ENCODE assay signal across 21 mouse cellular contexts in genomic region chr10:16620804-16621559, GRCm38 (mm10).
DNase-seq lines count a peak whose midpoint lies in the region; ATAC-seq lines count a peak whose summit lies in the region.
"Had no signal": no experiment of that assay in that cellular context is flagged by ENCODE, and none has a peak within 500 bp of the region (broad histone marks: within the 10 kb centered on the region; RNA-seq: fewer than 3 reads in every experiment).

No protein-coding gene starts in this region.

- H3K27me3 ChIP-seq in midbrain, embryonic 14.5 days (ENCODE audit: control insufficient read depth, insufficient read depth, low read length): no peaks in the 10 kb centered on the region
- no peaks in the 10 kb centered on the region for H3K27me3 ChIP-seq in midbrain, embryonic 15.5 days (replicated peaks)
- H3K27me3 ChIP-seq: forebrain, embryonic 15.5 days; hindbrain, embryonic 15.5 days; midbrain, embryonic 12.5 days had no signal

- DNase-seq in gastrocnemius, adult 18-20 months (ENCODE audit: low spot score): peak; percentile 42
- no peak for DNase-seq in gastrocnemius, postnatal 14 days
- peak; percentile 6 for DNase-seq in midbrain, embryonic 14.5 days
- peak; percentile 49 for DNase-seq in fibroblast of lung, adult 2 months (ENCODE audit: low read depth)
- peak; percentile 66 for DNase-seq in skeletal muscle tissue, adult 2 months (ENCODE audit: low read depth, low spot score)
- no peak for DNase-seq in left cerebral cortex, postnatal 25 days (ENCODE audit: low spot score in 2 of 2)
- no peak for DNase-seq in adrenal gland, postnatal 25 days
- DNase-seq: cerebellum, adult 11-12 months; gastrocnemius, postnatal 36 days; kidney, postnatal 25 days; lung, adult 18-20 months; lung, postnatal 36 days; right cerebral cortex, postnatal 25 days; thymus, adult 18-20 months had no signal

- no peak overlapping the region for H3K27ac ChIP-seq in midbrain, embryonic 14.5 days (replicated peaks; ENCODE audit: low read depth, low read length)
- H3K27ac ChIP-seq in midbrain, embryonic 15.5 days: no peak overlapping the region
- H3K27ac ChIP-seq: forebrain, embryonic 15.5 days; hindbrain, embryonic 15.5 days; midbrain, embryonic 12.5 days had no signal

- WGBS in midbrain, embryonic 14.5 days: 65% methylated on average over 6 of the region's 6 CpGs
- WGBS in midbrain, embryonic 15.5 days: 57% methylated on average over 6 of the region's 6 CpGs

- no peaks in the 10 kb centered on the region for H3K4me1 ChIP-seq in midbrain, embryonic 14.5 days (ENCODE audit: control insufficient read depth, insufficient read depth, low read length)
- H3K4me1 ChIP-seq in midbrain, embryonic 15.5 days: no peaks in the 10 kb centered on the region
- H3K4me1 ChIP-seq: forebrain, embryonic 15.5 days; hindbrain, embryonic 15.5 days; midbrain, embryonic 12.5 days had no signal

- no peaks in the 10 kb centered on the region for H3K9me3 ChIP-seq in midbrain, embryonic 14.5 days (ENCODE audit: control insufficient read depth, low read length)
- peaks cover under 1% of the 10 kb centered on the region; the same call in 1 of the 2 replicates for H3K9me3 ChIP-seq in midbrain, embryonic 15.5 days
- H3K9me3 ChIP-seq: forebrain, embryonic 15.5 days; G1E; midbrain, embryonic 12.5 days had no signal

- no peak for ATAC-seq in midbrain, embryonic 14.5 days (ENCODE audit: low FRiP score, low TSS enrichment)
- no peak for ATAC-seq in midbrain, embryonic 15.5 days (replicated peaks)
- ATAC-seq: activated CD4-positive, CD25-positive, alpha-beta regulatory T cell, adult 4 months; forebrain, embryonic 15.5 days; intestine, postnatal 0 days had no signal

- H3K9ac ChIP-seq in midbrain, embryonic 14.5 days (replicated peaks; ENCODE audit: low read length): no peak overlapping the region
- H3K9ac ChIP-seq in midbrain, embryonic 15.5 days: no peak overlapping the region
- H3K9ac ChIP-seq: forebrain, embryonic 15.5 days; hindbrain, embryonic 15.5 days; midbrain, embryonic 12.5 days had no signal

- intact Hi-C loops in gastrocnemius, postnatal 14 days (cut with DNase I; ENCODE audit: low total_unique reads): no loop called here
- intact Hi-C loops in left cerebral cortex, postnatal 25 days (cut with DNase I): no loop called here

- no peaks in the 10 kb centered on the region for H3K36me3 ChIP-seq in midbrain, embryonic 14.5 days (ENCODE audit: control insufficient read depth, insufficient read depth, low read length)
- no peaks in the 10 kb centered on the region for H3K36me3 ChIP-seq in midbrain, embryonic 15.5 days (replicated peaks)
- H3K36me3 ChIP-seq: forebrain, embryonic 15.5 days; G1E; hindbrain, embryonic 15.5 days; midbrain, embryonic 12.5 days had no signal

- no peak overlapping the region for H3K4me3 ChIP-seq in midbrain, embryonic 14.5 days (replicated peaks; ENCODE audit: low read depth, low read length)
- H3K4me3 ChIP-seq in midbrain, embryonic 15.5 days: no peak overlapping the region
- H3K4me3 ChIP-seq: forebrain, embryonic 15.5 days; hindbrain, embryonic 15.5 days; midbrain, embryonic 12.5 days had no signal

- no peak overlapping the region for H3K4me2 ChIP-seq in midbrain, embryonic 14.5 days (ENCODE audit: low read length)
- H3K4me2 ChIP-seq in midbrain, embryonic 15.5 days: no peak overlapping the region
- H3K4me2 ChIP-seq: forebrain, embryonic 15.5 days; hindbrain, embryonic 15.5 days; midbrain, embryonic 12.5 days had no signal

Comparison
In these comparisons a context has a peak if more than half of its experiments do, and no peak if none do; other contexts are left out.
1. DNase-seq: peak in gastrocnemius, adult 18-20 months (single experiment), midbrain, embryonic 14.5 days (single experiment), fibroblast of lung, adult 2 months (single experiment) and skeletal muscle tissue, adult 2 months (single experiment); none in gastrocnemius, postnatal 14 days (single experiment), left cerebral cortex, postnatal 25 days (0 of 2) and adrenal gland, postnatal 25 days (single experiment).